Mouse (Mus musculus): Measurements from ENCODE around the gene Scube1. TPM values are rescaled to one million over a fixed set of nuclear protein-coding genes. Genes with fewer than 3 reads are reported as not detected.
A peak's percentile ranks its signal among the peaks of the same experiment; 100 is the strongest.

Scube1 gene
- polyA plus RNA-seq, 1 experiment = 19.3 TPM

DNA sequence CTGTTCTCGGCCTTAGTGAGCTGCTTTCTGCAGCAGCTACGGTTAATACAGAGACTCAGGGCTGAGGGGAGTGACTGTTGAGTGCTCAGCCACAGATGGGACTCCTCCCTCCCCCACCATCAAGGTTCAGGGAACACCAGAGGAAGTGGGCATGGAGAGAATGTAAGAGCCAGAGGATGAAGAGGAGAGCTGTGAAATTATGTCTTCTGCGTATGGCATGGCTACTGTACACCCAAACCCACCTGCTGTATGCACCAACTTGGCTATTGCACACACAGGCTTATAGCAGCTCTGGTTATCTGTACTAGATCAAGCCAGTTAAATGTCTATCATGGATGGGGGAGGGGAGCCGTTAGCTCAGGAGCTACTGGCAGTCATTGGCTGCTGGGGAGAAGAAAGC is 123.6 kb downstream of the Scube1 start:
- no peak overlapping the region for H3K4me3 ChIP-seq (ENCODE audit: low read depth, low read length)
- H3K27me3 ChIP-seq (ENCODE audit: control insufficient read depth, insufficient read depth, low read length) = no peaks in the 10 kb centered on the region
- no peak for TF ChIP-seq POLR2A (IDR thresholded peaks at IDR 0.05; ENCODE audit: low read depth, low read length)
- no peak for TF ChIP-seq CTCF (IDR thresholded peaks at IDR 0.05; ENCODE audit: extremely low read depth, insufficient read length, insufficient replicate concordance, low read depth, low read length)
- H3K27ac ChIP-seq (ENCODE audit: insufficient read depth, low read depth, low read length) = no peak overlapping the region
- WGBS = 66% methylated on average over 4 of the region's 4 CpGs
- no peaks in the 10 kb centered on the region for H3K36me3 ChIP-seq (ENCODE audit: control insufficient read depth, insufficient read depth, low read length)
- H3K4me1 ChIP-seq (ENCODE audit: control insufficient read depth, insufficient read depth, insufficient read length, low read length) = no peaks in the 10 kb centered on the region

GRCm38 (mm10) chr15:83596833-83597232 is 128.0 kb downstream of the Scube1 start:
- no peaks in the 10 kb centered on the region for H3K27me3 ChIP-seq (ENCODE audit: control insufficient read depth, insufficient read depth, low read length)
- no peak overlapping the region for H3K27ac ChIP-seq (ENCODE audit: insufficient read depth, low read depth, low read length)
- no peak overlapping the region for H3K4me3 ChIP-seq (ENCODE audit: low read depth, low read length)
- WGBS = 82% methylated on average over 4 of the region's 4 CpGs
- TF ChIP-seq CTCF (IDR thresholded peaks at IDR 0.05; ENCODE audit: extremely low read depth, insufficient read length, insufficient replicate concordance, low read depth, low read length) (no peak), POLR2A (IDR thresholded peaks at IDR 0.05; ENCODE audit: low read depth, low read length) (no peak)
- no peaks in the 10 kb centered on the region for H3K36me3 ChIP-seq (ENCODE audit: control insufficient read depth, insufficient read depth, low read length)
- no peaks in the 10 kb centered on the region; the same call in 1 of the 2 replicates for H3K4me1 ChIP-seq (ENCODE audit: control insufficient read depth, insufficient read depth, insufficient read length, low read length)

GRCm38 (mm10) chr15:83595364-83595711 is 129.5 kb downstream of the Scube1 start:
- no peak overlapping the region for H3K27ac ChIP-seq (ENCODE audit: insufficient read depth, low read depth, low read length)
- 26% methylated on average over 7 of the region's 7 CpGs for WGBS
- H3K4me1 ChIP-seq (ENCODE audit: control insufficient read depth, insufficient read depth, insufficient read length, low read length) = peaks cover 9% of the 10 kb centered on the region
- H3K36me3 ChIP-seq (ENCODE audit: control insufficient read depth, insufficient read depth, low read length) = no peaks in the 10 kb centered on the region
- H3K4me3 ChIP-seq (ENCODE audit: low read depth, low read length) = peak overlapping the region; percentile 94
- TF ChIP-seq POLR2A (IDR thresholded peaks at IDR 0.05; ENCODE audit: low read depth, low read length) (no peak), CTCF (IDR thresholded peaks at IDR 0.05; ENCODE audit: extremely low read depth, insufficient read length, insufficient replicate concordance, low read depth, low read length) (no peak)
- H3K27me3 ChIP-seq (ENCODE audit: control insufficient read depth, insufficient read depth, low read length) = no peaks in the 10 kb centered on the region

DNA sequence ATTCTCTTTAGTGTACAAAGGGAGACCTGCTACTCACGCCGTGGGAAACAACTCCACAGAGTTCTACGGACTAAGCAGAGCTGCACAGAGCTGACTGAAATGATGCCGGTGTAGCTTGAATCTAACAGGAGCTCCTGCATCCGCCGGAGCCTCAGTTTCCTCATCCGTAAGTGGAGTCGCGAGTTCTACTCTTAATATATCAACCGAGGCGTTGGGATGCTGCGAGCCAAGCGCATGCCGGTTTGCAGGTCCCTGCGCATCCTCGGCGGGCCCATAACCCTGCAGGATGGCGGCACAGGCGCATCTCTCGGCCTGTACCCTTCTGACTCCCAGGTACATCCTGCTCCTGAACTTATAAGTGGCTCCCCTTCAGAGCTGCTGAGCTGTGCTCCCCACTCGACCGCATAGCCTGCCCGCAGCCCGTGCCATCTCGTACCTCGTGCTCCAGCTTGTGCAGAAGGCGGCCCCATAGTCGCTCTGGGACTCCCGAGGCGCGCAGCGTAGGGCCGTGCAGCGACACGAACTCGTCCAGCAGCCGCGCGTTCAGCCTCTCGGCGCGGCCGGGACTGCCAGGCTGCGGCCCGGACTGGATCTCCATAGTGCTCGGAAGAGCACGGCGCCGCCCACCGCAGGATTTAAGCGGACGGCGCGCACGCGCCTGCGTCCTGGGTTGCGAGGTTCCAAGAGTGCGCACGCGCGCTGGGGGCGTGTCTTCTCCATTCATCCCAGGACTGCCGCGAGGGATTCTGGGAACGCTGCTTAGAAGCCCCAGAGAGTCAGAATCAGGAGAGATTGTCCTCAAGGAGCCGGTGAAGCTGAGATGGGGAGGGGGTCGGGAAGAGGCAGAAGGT is 130.1 kb downstream of the Scube1 start, which contains the start of gene Ttll12:
Ttll12 (minus strand) TSS at position 645 of the 851 bp plus-strand sequence.
- TF ChIP-seq CTCF (IDR thresholded peaks at IDR 0.05; ENCODE audit: extremely low read depth, insufficient read length, insufficient replicate concordance, low read depth, low read length) (no peak), POLR2A (IDR thresholded peaks at IDR 0.05; ENCODE audit: low read depth, low read length) (peak; percentile 65; the same call in 1 of the 2 replicates)
- no peaks in the 10 kb centered on the region for H3K36me3 ChIP-seq (ENCODE audit: control insufficient read depth, insufficient read depth, low read length)
- WGBS = under 1% methylated on average over 68 of the region's 68 CpGs

DNA sequence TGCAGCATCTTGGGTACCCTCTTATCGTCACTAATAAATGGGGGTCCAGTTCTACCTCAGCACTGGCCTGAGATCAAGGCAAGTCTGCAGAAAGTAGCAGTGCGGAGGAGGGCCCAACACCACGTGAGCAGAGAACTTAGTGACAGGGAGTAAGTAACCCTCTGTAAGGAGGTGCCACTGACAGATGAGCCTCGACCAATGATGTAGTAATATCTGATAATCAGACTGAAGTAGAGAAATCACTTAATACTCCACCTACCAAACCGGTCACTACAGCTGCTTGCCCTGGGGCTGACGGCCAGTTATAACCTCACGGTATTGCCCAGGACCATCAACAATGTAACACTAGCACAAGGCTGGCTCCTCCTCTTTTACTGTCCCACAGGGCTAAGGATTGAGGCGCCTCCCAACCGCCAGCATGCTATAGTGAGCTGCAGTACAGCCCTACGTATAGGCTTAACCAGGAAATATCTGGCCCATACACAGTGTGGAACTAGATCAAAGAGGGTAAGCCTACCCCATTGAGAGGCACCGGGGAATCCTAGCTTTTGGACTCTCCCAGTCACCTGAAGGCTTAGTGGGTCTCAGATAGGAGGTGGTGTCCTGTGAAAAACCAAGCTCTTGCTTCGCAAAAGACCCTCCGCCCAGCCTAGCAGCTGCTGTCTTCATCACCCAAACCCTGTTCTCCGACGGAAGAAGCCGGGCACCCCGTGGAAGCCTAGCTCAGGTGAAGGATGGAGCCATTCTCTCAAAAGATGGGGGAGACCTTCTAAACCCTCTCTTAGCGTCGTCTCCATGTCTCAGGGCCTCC is 130.9 kb downstream of the Scube1 start:
- H3K4me1 ChIP-seq (ENCODE audit: control insufficient read depth, insufficient read depth, insufficient read length, low read length) = peaks cover 10% of the 10 kb centered on the region
- TF ChIP-seq POLR2A (IDR thresholded peaks at IDR 0.05; ENCODE audit: low read depth, low read length) (no peak), CTCF (IDR thresholded peaks at IDR 0.05; ENCODE audit: extremely low read depth, insufficient read length, insufficient replicate concordance, low read depth, low read length) (no peak)
- H3K27me3 ChIP-seq (ENCODE audit: control insufficient read depth, insufficient read depth, low read length) = no peaks in the 10 kb centered on the region
- H3K4me3 ChIP-seq (ENCODE audit: low read depth, low read length) = peak overlapping the region; percentile 94
- H3K36me3 ChIP-seq (ENCODE audit: control insufficient read depth, insufficient read depth, low read length) = no peaks in the 10 kb centered on the region
- no peak overlapping the region for H3K27ac ChIP-seq (ENCODE audit: insufficient read depth, low read depth, low read length)
- 17% methylated on average over 19 of the region's 19 CpGs for WGBS

More for the DNA sequence above, 130.1 kb downstream of the Scube1 start, which contains the start of gene Ttll12:
- Histone ChIP-seq H3K4me1 (ENCODE audit: control insufficient read depth, insufficient read depth, insufficient read length, low read length) (peaks cover 10% of the 10 kb centered on the region), H3K27me3 (ENCODE audit: control insufficient read depth, insufficient read depth, low read length) (no peaks in the 10 kb centered on the region), H3K4me3 (ENCODE audit: low read depth, low read length) (peak within 1 kb of the TSS; percentile 94), H3K27ac (ENCODE audit: insufficient read depth, low read depth, low read length) (no peak within 1 kb of the TSS)

DNA sequence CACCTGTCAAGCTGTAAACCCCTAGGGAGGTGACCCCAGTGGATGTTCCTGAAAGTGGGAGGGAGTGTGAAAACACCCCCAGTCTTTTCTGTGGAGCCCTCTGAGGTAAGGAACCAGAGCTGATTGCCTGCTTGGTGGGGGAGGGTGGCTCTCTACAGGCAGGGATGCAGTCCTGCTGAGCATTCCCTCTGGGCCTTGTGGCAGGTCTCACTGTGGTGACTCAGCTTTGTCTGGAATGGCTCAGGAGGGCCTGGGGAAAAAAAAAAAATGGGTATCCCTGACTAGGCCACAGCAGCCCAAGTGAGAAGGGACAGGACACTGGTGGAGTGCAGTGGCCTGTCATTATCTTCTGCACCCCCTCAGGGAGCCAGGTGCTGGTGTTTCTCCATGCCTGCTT is 131.6 kb downstream of the Scube1 start:
- H3K27ac ChIP-seq (ENCODE audit: insufficient read depth, low read depth, low read length) = no peak overlapping the region
- H3K36me3 ChIP-seq (ENCODE audit: control insufficient read depth, insufficient read depth, low read length) = no peaks in the 10 kb centered on the region
- no peak overlapping the region for H3K4me3 ChIP-seq (ENCODE audit: low read depth, low read length)
- no peak for TF ChIP-seq CTCF (IDR thresholded peaks at IDR 0.05; ENCODE audit: extremely low read depth, insufficient read length, insufficient replicate concordance, low read depth, low read length)
- no peak for TF ChIP-seq POLR2A (IDR thresholded peaks at IDR 0.05; ENCODE audit: low read depth, low read length)
- no peaks in the 10 kb centered on the region for H3K27me3 ChIP-seq (ENCODE audit: control insufficient read depth, insufficient read depth, low read length)
- peaks cover 10% of the 10 kb centered on the region for H3K4me1 ChIP-seq (ENCODE audit: control insufficient read depth, insufficient read depth, insufficient read length, low read length)
